Mouse (Mus musculus): ENCODE data around the gene Isg20l2. TPM values are rescaled to one million over a fixed set of nuclear protein-coding genes. Genes with fewer than 3 reads are reported as not detected.

Gene Isg20l2
- polyA plus RNA-seq, 1 experiment from 2014 or later = 17.2 TPM

DNA sequence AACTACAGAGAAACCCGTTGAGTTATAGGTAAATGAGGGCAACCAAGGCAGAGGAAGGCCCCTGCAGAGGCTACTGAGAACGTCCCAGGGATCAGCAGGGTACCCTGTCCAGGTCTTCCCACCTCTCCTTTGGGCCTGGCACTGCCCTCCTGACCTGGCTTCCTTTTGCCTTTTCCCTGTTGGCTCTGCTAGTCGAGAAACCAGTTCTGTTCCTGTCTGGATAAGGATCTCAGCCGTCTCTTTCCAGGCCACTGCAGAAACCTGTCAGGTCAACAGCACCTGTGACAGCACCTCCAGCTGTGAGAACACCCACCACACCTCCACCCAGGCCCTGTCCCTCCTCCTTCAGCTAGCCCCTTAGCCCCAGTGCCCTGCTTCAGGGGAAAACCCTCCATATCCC is 28.4 kb downstream of the Isg20l2 start:
- 29% methylated on average over 4 of the region's 4 CpGs for WGBS (ENCODE audit: insufficient replicate concordance)

DNA sequence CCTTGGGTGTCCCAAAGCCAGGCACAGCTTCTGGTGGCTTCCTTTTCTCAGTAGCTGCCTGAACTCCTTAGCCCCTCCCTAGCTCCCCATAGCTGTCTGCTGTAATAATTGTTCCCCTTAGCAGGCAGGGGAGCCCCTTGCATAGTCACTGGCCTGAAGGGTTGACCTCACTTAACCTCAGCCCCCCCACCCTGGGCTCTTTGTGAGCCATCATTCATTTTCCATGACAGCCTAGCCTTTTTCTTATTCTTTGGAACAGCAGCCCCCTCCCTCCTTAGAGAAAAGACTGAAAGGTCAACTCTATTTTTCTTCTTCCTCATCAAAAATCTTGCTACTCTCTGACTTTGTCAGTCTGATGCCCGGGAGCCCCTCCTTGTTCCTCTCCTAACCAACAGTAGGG is 28.9 kb downstream of the Isg20l2 start:
- H3K27me3 ChIP-seq (ENCODE audit: control insufficient read depth, insufficient read depth, low read depth, low read length) = peaks cover 29% of the 10 kb centered on the region
- ATAC-seq (ENCODE audit: low read depth) = no peak
- H3K9ac ChIP-seq (ENCODE audit: low read depth, low read length) = no peak overlapping the region
- no peak overlapping the region for H3K4me3 ChIP-seq (ENCODE audit: low read depth, low read length)
- 45% methylated on average over 1 of the region's 1 CpGs for WGBS (ENCODE audit: insufficient replicate concordance)
- no peaks in the 10 kb centered on the region for H3K9me3 ChIP-seq (replicated peaks; ENCODE audit: control insufficient read depth, low read length)
- no peaks in the 10 kb centered on the region for H3K36me3 ChIP-seq (ENCODE audit: control insufficient read depth, insufficient read depth)
- no peak overlapping the region for H3K4me2 ChIP-seq (ENCODE audit: low read depth, low read length)
- H3K4me1 ChIP-seq (ENCODE audit: control insufficient read depth, low read depth, low read length) = peaks cover 7% of the 10 kb centered on the region; the same call in 1 of the 2 replicates
- H3K27ac ChIP-seq (ENCODE audit: low read length) = no peak overlapping the region

More for the DNA sequence above, 28.4 kb downstream of the Isg20l2 start:
- Histone ChIP-seq H3K4me3 (ENCODE audit: low read depth, low read length) (no peak overlapping the region), H3K36me3 (ENCODE audit: control insufficient read depth, insufficient read depth) (no peaks in the 10 kb centered on the region), H3K4me2 (ENCODE audit: low read depth, low read length) (no peak overlapping the region), H3K4me1 (ENCODE audit: control insufficient read depth, low read depth, low read length) (peaks cover 7% of the 10 kb centered on the region; the same call in 1 of the 2 replicates), H3K9me3 (replicated peaks; ENCODE audit: control insufficient read depth, low read length) (no peaks in the 10 kb centered on the region), H3K27me3 (ENCODE audit: control insufficient read depth, insufficient read depth, low read depth, low read length) (peaks cover 32% of the 10 kb centered on the region), H3K9ac (ENCODE audit: low read depth, low read length) (no peak overlapping the region), H3K27ac (ENCODE audit: low read length) (no peak overlapping the region)
- no peak for ATAC-seq (ENCODE audit: low read depth)

DNA sequence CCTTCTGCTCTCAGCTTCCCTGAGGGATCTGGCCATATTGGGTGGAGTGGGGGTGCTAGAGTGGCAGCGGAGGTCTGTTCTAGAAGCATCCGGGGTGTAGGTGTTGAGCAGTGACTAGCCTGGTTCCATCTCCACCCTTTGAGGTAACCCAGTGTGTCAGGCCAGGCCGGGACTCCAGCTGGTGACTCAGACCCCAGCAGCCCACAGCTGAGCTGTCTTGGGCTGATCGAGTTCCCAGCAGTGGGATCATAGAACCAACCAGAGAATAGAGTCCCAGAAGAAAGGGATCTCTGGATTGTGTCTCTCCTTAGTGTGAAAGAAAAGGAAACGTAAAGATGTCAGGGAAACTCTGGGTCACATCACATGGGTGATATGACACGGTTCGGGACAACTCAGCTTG is 29.3 kb downstream of the Isg20l2 start:
- Histone ChIP-seq H3K4me1 (ENCODE audit: control insufficient read depth, low read depth, low read length) (peaks cover 7% of the 10 kb centered on the region; the same call in 1 of the 2 replicates), H3K4me3 (ENCODE audit: low read depth, low read length) (no peak overlapping the region), H3K4me2 (ENCODE audit: low read depth, low read length) (no peak overlapping the region), H3K9ac (ENCODE audit: low read depth, low read length) (no peak overlapping the region), H3K27me3 (ENCODE audit: control insufficient read depth, insufficient read depth, low read depth, low read length) (peaks cover 25% of the 10 kb centered on the region), H3K9me3 (replicated peaks; ENCODE audit: control insufficient read depth, low read length) (no peaks in the 10 kb centered on the region), H3K36me3 (ENCODE audit: control insufficient read depth, insufficient read depth) (no peaks in the 10 kb centered on the region), H3K27ac (ENCODE audit: low read length) (no peak overlapping the region)
- ATAC-seq (ENCODE audit: low read depth) = no peak
- WGBS (ENCODE audit: insufficient replicate concordance) = 50% methylated on average over 7 of the region's 7 CpGs

DNA sequence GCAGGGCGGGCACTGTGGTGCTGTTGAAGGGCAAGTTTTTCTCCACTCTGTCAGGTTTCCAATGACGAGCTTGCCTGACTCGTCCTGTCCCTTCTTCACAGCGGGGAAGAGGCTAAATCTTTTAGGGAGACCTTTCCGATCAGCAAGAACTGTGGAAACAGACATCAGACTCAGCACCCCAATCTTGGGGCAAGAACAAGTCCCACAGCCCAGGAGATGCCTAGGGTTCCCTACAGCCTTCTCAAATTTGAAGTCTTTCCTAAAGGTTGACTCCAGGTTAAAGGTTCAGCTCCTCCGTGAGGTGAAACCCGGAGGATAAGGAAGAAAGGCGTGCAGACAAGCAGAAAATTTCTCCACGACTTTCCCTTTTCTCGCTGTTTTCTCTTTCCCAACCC is 30.1 kb downstream of the Isg20l2 start:
- H3K27me3 ChIP-seq (ENCODE audit: control insufficient read depth, insufficient read depth, low read depth, low read length) = peaks cover 24% of the 10 kb centered on the region
- H3K9ac ChIP-seq (ENCODE audit: low read depth, low read length) = peak overlapping the region; percentile 39; the same call in 1 of the 2 replicates
- 16% methylated on average over 10 of the region's 10 CpGs for WGBS (ENCODE audit: insufficient replicate concordance)

DNA sequence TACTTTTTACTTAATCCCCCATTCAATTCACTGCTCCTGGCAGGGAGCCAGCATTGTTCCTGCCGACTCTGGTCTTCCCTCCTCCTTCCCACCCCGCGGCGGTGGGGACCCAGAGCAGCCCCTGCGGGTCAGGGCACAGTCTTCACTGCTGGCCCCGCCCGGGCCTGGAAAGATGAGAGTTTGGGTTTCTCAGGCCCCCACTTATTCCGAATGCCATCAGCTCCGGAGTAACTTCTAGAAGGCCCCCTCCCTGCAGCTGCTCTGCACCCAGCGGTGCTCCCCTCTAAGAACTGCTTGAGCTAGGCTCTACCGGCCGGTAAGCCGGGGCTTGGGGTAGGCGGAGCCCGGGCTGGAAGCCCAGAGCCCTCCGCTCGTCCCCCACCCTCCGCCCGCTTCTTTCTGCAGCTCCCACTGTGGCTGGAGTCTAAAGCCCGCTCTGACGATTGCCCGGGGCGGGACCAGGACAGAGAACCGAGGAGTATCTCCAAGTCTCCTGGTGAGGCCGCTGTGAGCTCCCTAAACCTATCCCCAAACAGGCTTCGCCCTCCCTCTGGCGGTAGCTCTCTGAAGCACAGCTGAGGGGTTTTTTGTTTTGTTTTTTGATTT is 30.6 kb downstream of the Isg20l2 start:
- H3K9ac ChIP-seq (ENCODE audit: low read depth, low read length) = peak overlapping the region; percentile 39; the same call in 1 of the 2 replicates
- H3K27ac ChIP-seq (ENCODE audit: low read length) = no peak overlapping the region
- WGBS (ENCODE audit: insufficient replicate concordance) = 0% methylated on average over 27 of the region's 27 CpGs

More for the DNA sequence above, 30.1 kb downstream of the Isg20l2 start:
- Histone ChIP-seq H3K27ac (ENCODE audit: low read length) (no peak overlapping the region), H3K9me3 (replicated peaks; ENCODE audit: control insufficient read depth, low read length) (no peaks in the 10 kb centered on the region), H3K36me3 (ENCODE audit: control insufficient read depth, insufficient read depth) (no peaks in the 10 kb centered on the region), H3K4me1 (ENCODE audit: control insufficient read depth, low read depth, low read length) (peaks cover 7% of the 10 kb centered on the region; the same call in 1 of the 2 replicates), H3K4me3 (ENCODE audit: low read depth, low read length) (peak overlapping the region; percentile 47; the same call in 1 of the 2 replicates), H3K4me2 (ENCODE audit: low read depth, low read length) (peak overlapping the region; percentile 63)
- no peak for ATAC-seq (ENCODE audit: low read depth)

DNA sequence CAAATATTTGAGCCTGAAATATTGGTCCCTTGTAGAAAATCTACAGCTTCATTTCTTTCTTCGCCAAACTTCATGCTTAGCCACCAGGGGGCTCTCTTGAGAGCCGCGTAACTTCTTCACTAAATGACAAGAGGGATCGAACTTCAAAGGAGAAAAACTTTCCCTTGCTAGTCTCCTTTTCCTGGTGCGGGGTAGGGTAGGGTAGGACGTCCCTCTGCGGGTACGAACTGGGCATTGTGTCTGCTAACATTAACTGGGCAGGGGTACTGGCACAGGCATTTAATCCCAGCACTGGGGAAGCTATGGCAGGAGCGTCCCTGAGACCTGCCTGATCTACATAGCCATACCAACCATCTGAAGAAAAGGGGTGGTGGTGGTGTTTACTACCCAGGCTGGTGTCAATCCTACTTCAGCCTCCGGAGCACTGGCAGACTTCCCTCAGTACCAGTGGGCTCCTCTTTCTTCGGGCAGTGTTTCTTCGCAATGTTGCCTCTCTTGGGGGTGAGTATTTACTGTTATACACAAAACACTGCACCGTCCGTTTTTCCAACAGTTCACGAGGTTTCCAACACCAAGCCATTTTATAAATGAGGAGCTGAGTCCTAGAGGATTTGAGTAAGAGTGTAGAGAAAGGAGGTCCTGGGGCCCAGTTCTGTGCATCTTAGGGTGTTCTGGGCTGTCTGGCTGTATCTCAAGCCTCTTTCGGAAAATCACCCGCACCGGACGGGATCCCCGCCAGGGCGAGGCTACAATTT is 40.2 kb downstream of the Isg20l2 start:
- WGBS (ENCODE audit: insufficient replicate concordance) = 2% methylated on average over 21 of the region's 21 CpGs
- Histone ChIP-seq H3K4me2 (ENCODE audit: low read depth, low read length) (peak overlapping the region; percentile 49), H3K36me3 (ENCODE audit: control insufficient read depth, insufficient read depth) (no peaks in the 10 kb centered on the region), H3K4me1 (ENCODE audit: control insufficient read depth, low read depth, low read length) (peaks cover 9% of the 10 kb centered on the region), H3K27me3 (ENCODE audit: control insufficient read depth, insufficient read depth, low read depth, low read length) (peaks cover 49% of the 10 kb centered on the region), H3K4me3 (ENCODE audit: low read depth, low read length) (peak overlapping the region; percentile 50), H3K9ac (ENCODE audit: low read depth, low read length) (no peak overlapping the region), H3K27ac (ENCODE audit: low read length) (no peak overlapping the region), H3K9me3 (replicated peaks; ENCODE audit: control insufficient read depth, low read length) (no peaks in the 10 kb centered on the region)
- ATAC-seq (ENCODE audit: low read depth) = no peak

More for the DNA sequence above, 30.6 kb downstream of the Isg20l2 start:
- Histone ChIP-seq H3K9me3 (replicated peaks; ENCODE audit: control insufficient read depth, low read length) (no peaks in the 10 kb centered on the region), H3K4me1 (ENCODE audit: control insufficient read depth, low read depth, low read length) (peaks cover 7% of the 10 kb centered on the region; the same call in 1 of the 2 replicates), H3K36me3 (ENCODE audit: control insufficient read depth, insufficient read depth) (no peaks in the 10 kb centered on the region), H3K4me3 (ENCODE audit: low read depth, low read length) (peak overlapping the region; percentile 47), H3K4me2 (ENCODE audit: low read depth, low read length) (peak overlapping the region; percentile 63), H3K27me3 (ENCODE audit: control insufficient read depth, insufficient read depth, low read depth, low read length) (peaks cover 24% of the 10 kb centered on the region)
- peak; percentile 82 for ATAC-seq (ENCODE audit: low read depth)

DNA sequence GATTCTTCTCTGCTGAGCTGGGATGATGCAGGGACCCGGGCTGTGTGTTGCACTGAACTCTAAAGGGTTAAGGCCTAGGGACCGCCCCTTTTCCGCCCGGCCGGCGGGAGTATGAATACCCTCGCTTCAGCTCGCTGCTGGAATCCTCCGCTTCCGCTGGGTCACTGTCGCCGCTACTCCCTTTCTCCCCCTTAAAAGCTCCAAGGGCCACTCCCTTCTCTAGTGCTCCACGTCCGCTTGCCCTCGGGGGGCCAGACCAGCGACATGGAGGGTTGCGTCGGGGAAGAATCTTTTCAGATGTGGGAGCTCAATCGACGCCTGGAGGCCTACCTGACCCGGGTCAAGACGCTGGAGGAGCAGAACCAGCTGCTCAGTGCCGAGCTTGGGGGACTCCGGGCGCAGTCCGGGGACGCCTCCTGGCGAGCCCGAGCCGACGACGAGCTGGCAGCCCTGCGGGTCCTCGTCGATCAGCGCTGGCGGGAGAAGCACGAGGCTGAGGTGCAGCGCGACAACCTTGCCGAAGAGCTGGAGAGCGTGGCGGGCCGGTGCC is 40.9 kb downstream of the Isg20l2 start, which contains the start of gene Nes:
Gene Nes, plus strand, starts transcription at position 140 of the 550 bp plus-strand sequence.
- Histone ChIP-seq H3K4me2 (ENCODE audit: low read depth, low read length) (peak within 1 kb of the TSS; percentile 49), H3K4me1 (ENCODE audit: control insufficient read depth, low read depth, low read length) (peaks cover 9% of the 10 kb centered on the region), H3K27ac (ENCODE audit: low read length) (no peak within 1 kb of the TSS), H3K9ac (ENCODE audit: low read depth, low read length) (peak within 1 kb of the TSS; percentile 34; the same call in 1 of the 2 replicates), H3K9me3 (replicated peaks; ENCODE audit: control insufficient read depth, low read length) (no peaks in the 10 kb centered on the region), H3K36me3 (ENCODE audit: control insufficient read depth, insufficient read depth) (no peaks in the 10 kb centered on the region), H3K27me3 (ENCODE audit: control insufficient read depth, insufficient read depth, low read depth, low read length) (peaks cover 49% of the 10 kb centered on the region), H3K4me3 (ENCODE audit: low read depth, low read length) (peak within 1 kb of the TSS; percentile 50)
- under 1% methylated on average over 44 of the region's 44 CpGs for WGBS (ENCODE audit: insufficient replicate concordance)
- peak; percentile 11; the same call in 1 of the 2 replicates for ATAC-seq (ENCODE audit: low read depth)

DNA sequence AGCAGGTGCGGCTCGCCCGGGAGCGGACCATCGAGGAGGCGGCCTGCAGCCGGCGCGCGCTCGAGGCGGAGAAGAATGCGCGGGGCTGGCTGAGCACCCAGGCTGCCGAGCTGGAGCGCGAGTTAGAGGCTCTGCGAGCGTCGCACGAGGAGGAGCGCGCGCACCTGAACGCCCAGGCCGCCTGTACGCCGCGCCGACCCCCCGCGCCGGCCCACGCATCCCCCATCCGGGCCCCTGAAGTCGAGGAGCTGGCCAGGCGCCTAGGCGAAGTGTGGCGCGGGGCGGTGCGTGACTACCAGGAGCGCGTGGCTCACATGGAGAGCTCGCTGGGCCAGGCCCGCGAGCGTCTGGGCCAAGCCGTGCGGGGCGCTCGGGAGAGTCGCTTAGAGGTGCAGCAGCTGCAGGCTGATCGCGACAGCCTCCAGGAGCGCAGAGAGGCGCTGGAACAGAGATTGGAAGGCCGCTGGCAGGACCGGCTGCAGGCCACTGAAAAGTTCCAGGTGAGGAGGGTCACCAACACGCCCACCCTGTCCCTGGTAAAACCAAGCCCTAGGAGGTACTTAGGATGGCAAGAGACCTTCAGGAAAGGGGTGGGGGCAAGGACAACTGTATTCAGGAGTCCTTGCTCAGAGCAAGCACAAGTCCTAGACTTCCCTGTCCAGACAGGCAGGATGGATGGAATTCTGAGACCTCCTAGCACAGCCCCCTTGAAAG is 41.5 kb downstream of the Isg20l2 start:
- Histone ChIP-seq H3K27me3 (ENCODE audit: control insufficient read depth, insufficient read depth, low read depth, low read length) (peaks cover 49% of the 10 kb centered on the region), H3K9ac (ENCODE audit: low read depth, low read length) (peak overlapping the region; percentile 34; the same call in 1 of the 2 replicates), H3K4me3 (ENCODE audit: low read depth, low read length) (peak overlapping the region; percentile 50), H3K36me3 (ENCODE audit: control insufficient read depth, insufficient read depth) (no peaks in the 10 kb centered on the region), H3K9me3 (replicated peaks; ENCODE audit: control insufficient read depth, low read length) (no peaks in the 10 kb centered on the region), H3K27ac (ENCODE audit: low read length) (no peak overlapping the region), H3K4me2 (ENCODE audit: low read depth, low read length) (peak overlapping the region; percentile 49), H3K4me1 (ENCODE audit: control insufficient read depth, low read depth, low read length) (peaks cover 9% of the 10 kb centered on the region)
- 0 out of 2 replicates have a peak, but pooled peaks have one; percentile 3 for ATAC-seq (ENCODE audit: low read depth)
- WGBS (ENCODE audit: insufficient replicate concordance) = 2% methylated on average over 59 of the region's 60 CpGs
